Mouse (Mus musculus) stomach, embryonic 15.5 days (tissue): Measurements from ENCODE around the gene Ksr2. TPM values are rescaled to one million over a fixed set of nuclear protein-coding genes. Genes with fewer than 3 reads are reported as not detected.
A peak's percentile ranks its signal among the peaks of the same experiment; 100 is the strongest.
"Not testable (repeated sequence)": the region's sequence is repeated elsewhere in the genome, so short reads cannot be mapped to it uniquely, and the experiment has no call there.

Experiments
- ATAC-seq: fragments of 200-750 bp; cut with Nextera tagmentation; 2 replicates; pipeline ENCODE4 v1.8.0; 2017; ENCODE audit warnings: low read depth, moderate number of reproducible peaks, moderate TSS enrichment; ENCODE audit not compliant: insufficient read depth, low FRiP score
- H3K27ac ChIP-seq: fragments of 300-500 bp; sonication (generic); 2 replicates; pipeline ENCODE4 v1.5.1; 2015; ENCODE audit warnings: mild to moderate bottlenecking, inconsistent platforms
- H3K27me3 ChIP-seq: fragments of 300-500 bp; sonication (generic); replicated peaks from 2 replicates; pipeline ENCODE4 v1.6.1; 2015; ENCODE audit warnings: inconsistent platforms
- H3K36me3 ChIP-seq: fragments of 300-500 bp; sonication (generic); 2 replicates; pipeline ENCODE4 v1.6.1; 2015; ENCODE audit warnings: inconsistent platforms
- H3K4me1 ChIP-seq: fragments of 300-500 bp; sonication (generic); 2 replicates; pipeline ENCODE4 v1.6.1; 2015; ENCODE audit warnings: inconsistent platforms
- H3K4me2 ChIP-seq: fragments of 300-500 bp; sonication (generic); 2 replicates; pipeline ENCODE4 v1.6.1; 2015; ENCODE audit warnings: mild to moderate bottlenecking, inconsistent platforms
- H3K4me3 ChIP-seq: fragments of 300-500 bp; sonication (generic); replicated peaks from 2 replicates; pipeline ENCODE4 v1.5.1; 2015; ENCODE audit warnings: inconsistent platforms
- H3K9ac ChIP-seq: fragments of 300-500 bp; sonication (generic); 2 replicates; pipeline ENCODE4 v1.6.1; 2015; ENCODE audit warnings: inconsistent platforms
- H3K9me3 ChIP-seq: fragments of 300-500 bp; sonication (generic); 2 replicates; pipeline ENCODE4 v1.6.1; 2016; ENCODE audit warnings: inconsistent platforms
- WGBS: fragments of 180-500 bp; shearing (Covaris S2); methylation state at CpG from one replicate; pipeline ENCODE4 v1.1.7; 2015; 5-methylcytosine and 5-hydroxymethylcytosine counted together
- polyA plus RNA-seq: library from polyadenylated mRNA; unstranded; fragments of >200 nt; fragmentation: Nextera tagmentation; extraction: Ambion mirVana; gene quantifications from 2 replicates; pipeline ENCODE4 v1.2.1, GENCODE M21; 2015

Ksr2 gene
- polyA plus RNA-seq, 1 experiment from 2014 or later: 0.44 TPM

DNA sequence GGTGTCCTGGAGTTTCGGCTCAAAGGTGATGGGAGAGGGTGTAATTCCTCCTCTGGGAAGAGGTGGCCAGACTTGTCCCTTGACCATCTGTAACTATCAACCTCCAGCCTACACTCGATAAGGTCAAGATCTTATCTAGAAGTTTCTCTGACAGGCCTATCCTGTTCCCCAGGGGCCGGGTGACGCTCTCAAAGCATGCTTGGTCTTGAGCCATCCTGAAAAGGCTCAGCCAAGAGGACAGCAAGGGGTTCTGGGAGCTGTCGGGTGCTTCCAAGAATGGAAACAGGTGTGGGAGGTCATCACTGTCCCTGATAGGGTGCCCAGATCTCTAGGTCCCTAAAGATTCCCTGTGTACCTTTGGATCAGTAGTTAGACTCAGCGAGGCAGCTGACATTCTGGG, 4.4 kb upstream of the Ksr2 start:
- Histone ChIP-seq H3K27ac (no peak overlapping the region), H3K4me2 (no peak overlapping the region), H3K4me3 (no peak overlapping the region), H3K9ac (no peak overlapping the region), H3K9me3 (no peaks in the 10 kb centered on the region), H3K36me3 (no peaks in the 10 kb centered on the region), H3K4me1 (peaks cover 1% of the 10 kb centered on the region; the same call in 1 of the 2 replicates), H3K27me3 (peaks cover 20% of the 10 kb centered on the region)
- ATAC-seq: no peak
- WGBS: 57% methylated on average over 6 of the region's 6 CpGs

DNA sequence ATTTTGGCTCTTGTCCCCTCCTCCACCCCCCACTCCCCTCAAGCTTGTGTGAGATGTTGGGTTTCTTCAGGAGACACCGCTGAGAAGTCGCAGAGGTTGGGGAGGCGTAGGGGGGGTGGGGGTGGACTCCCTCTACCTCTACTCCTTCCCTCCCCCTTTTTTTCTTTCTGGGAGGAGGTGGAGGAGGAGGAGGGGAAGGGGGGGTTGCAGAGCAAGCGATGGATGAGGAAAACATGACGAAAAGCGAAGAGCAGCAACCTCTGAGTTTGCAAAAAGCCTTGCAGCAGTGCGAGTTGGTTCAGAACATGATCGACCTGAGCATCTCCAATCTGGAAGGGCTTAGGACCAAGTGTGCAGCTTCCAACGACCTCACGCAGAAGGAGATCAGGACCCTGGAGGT, 811 bp downstream of the Ksr2 start:
- no peak overlapping the region for H3K9ac ChIP-seq
- peaks cover 36% of the 10 kb centered on the region for H3K27me3 ChIP-seq
- ATAC-seq: no peak
- H3K4me2 ChIP-seq: peak overlapping the region; percentile 88
- H3K9me3 ChIP-seq: no peaks in the 10 kb centered on the region
- H3K4me1 ChIP-seq: peaks cover 4% of the 10 kb centered on the region; the same call in 1 of the 2 replicates
- no peak overlapping the region for H3K27ac ChIP-seq
- no peaks in the 10 kb centered on the region for H3K36me3 ChIP-seq
- WGBS: 2% methylated on average over 10 of the region's 10 CpGs
- peak overlapping the region; percentile 56 for H3K4me3 ChIP-seq

DNA sequence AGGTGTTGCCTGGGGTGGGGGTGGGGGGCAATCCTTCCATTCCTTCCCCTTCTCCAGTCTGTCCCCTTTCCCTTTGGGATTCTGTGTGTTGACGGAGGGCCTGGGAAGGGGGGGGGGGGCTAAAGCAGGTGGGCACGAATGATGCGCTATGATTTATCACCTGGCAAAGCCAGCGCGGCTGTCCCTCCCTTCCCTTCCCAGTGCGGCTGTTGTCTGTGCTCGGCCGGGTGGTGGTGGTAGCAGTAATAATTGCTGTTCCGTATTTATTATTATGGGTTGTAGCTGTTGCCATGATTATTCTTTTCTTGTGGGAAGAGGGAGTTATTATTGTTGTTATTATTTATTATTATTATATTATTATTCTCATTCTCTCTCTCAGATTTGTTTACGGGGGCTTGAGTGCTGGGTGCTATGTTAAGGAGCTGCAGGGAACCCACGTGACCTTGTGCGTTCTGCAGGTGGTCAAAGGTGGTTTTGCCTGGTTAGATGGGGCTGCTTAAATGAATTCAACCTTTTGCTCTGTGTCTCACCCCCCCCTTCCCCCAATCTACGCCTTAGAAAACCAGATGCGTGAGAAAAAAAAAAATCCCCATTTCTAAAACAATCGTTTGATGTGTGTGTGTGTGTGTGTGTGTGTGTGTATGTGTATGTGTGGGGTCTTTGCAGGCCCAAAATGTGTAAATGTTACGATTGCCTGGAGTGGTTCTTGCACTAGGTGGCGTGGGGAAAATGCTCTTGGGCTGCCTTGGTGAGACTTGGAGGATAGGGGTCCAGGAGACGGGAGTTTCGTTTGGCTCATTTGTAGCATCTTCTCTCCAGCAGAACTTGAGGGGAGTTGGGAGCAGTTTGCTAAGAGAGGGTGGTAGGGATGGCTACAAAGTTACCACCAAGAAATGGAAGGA, 1.5 kb downstream of the Ksr2 start:
- H3K27me3 ChIP-seq: peaks cover 36% of the 10 kb centered on the region
- ATAC-seq: no peak
- H3K4me1 ChIP-seq: peaks cover 4% of the 10 kb centered on the region; the same call in 1 of the 2 replicates
- H3K36me3 ChIP-seq: no peaks in the 10 kb centered on the region
- H3K9me3 ChIP-seq: no peaks in the 10 kb centered on the region
- peak overlapping the region; percentile 88; the same call in 1 of the 2 replicates for H3K4me2 ChIP-seq
- WGBS: 35% methylated on average over 19 of the region's 19 CpGs
- peak overlapping the region; percentile 56; the same call in 1 of the 2 replicates for H3K4me3 ChIP-seq
- no peak overlapping the region for H3K27ac ChIP-seq
- H3K9ac ChIP-seq: no peak overlapping the region

DNA sequence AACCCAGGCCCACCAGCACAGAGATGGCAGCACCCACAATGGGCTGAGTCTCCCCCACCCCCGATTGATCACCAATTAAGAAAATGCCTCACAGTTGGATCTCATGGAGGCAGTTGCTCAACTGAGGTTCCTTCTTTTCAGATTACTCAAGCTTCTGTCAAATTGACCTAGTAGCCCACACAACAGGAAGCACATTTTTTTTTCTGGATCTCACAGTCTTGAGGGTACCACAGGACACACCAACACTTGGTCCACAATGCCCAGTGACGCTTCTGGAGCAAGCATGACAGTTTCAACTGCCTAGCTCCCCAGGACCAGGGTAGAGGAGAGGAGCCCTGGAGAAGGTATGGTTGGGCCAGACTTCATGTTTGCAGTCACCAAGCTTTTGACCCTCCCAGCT, 3.6 kb downstream of the Ksr2 start:
- peaks cover 30% of the 10 kb centered on the region for H3K27me3 ChIP-seq
- peaks cover 4% of the 10 kb centered on the region; the same call in 1 of the 2 replicates for H3K4me1 ChIP-seq
- WGBS: 66% methylated on average over 2 of the region's 2 CpGs
- H3K27ac ChIP-seq: no peak overlapping the region
- no peaks in the 10 kb centered on the region for H3K36me3 ChIP-seq
- H3K9ac ChIP-seq: no peak overlapping the region
- no peaks in the 10 kb centered on the region for H3K9me3 ChIP-seq
- no peak for ATAC-seq
- no peak overlapping the region for H3K4me3 ChIP-seq
- H3K4me2 ChIP-seq: no peak overlapping the region

DNA sequence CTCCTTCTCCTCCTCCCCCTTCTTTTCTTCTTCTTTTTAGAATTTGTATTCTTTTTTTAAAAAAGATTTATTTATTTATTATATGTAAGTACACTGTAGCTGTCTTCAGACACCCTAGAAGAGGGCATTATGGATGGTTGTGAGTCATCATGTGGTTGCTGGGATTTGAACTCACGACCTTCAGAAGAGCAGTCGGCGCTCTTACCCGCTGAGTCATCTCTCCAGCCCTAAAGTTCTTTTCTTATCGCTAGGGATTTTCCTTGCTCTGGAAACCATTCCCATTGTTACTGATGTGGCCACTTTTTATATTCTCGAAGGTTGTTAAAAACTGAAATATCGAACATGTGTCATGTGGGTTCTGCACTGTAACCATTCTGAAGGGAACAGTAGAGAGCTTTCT, 19.7 kb downstream of the Ksr2 start:
- ATAC-seq, H3K4me1 ChIP-seq, H3K9ac ChIP-seq, H3K27me3 ChIP-seq, H3K4me2 ChIP-seq, H3K9me3 ChIP-seq, H3K4me3 ChIP-seq, H3K36me3 ChIP-seq, H3K27ac ChIP-seq: not testable (repeated sequence)
- WGBS: 87% methylated on average over 7 of the region's 7 CpGs

DNA sequence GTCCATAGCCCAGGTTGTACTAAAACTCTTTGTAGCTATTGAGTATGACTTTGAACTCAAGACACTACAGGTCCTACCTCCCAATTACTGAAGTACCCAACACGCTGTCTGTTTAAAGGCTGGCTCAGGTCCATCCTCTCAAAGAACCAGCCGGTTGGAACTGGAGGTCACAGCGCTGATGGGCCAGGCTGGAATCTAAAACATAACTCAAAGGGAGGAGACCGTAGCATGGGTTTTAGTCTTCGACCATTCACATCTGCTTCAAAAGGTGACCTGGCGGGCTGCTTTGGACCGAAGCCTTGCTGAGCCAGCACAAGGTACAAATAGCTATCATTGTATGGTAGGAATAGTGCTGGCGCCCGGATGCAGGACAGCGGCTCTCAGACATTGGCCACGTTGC, 26.5 kb downstream of the Ksr2 start:
- no peaks in the 10 kb centered on the region for H3K4me1 ChIP-seq
- no peak overlapping the region for H3K27ac ChIP-seq
- H3K4me3 ChIP-seq: no peak overlapping the region
- no peak for ATAC-seq
- WGBS: 89% methylated on average over 11 of the region's 11 CpGs
- no peak overlapping the region for H3K4me2 ChIP-seq
- H3K27me3 ChIP-seq: no peaks in the 10 kb centered on the region
- H3K9me3 ChIP-seq: no peaks in the 10 kb centered on the region
- no peaks in the 10 kb centered on the region for H3K36me3 ChIP-seq
- H3K9ac ChIP-seq: no peak overlapping the region

DNA sequence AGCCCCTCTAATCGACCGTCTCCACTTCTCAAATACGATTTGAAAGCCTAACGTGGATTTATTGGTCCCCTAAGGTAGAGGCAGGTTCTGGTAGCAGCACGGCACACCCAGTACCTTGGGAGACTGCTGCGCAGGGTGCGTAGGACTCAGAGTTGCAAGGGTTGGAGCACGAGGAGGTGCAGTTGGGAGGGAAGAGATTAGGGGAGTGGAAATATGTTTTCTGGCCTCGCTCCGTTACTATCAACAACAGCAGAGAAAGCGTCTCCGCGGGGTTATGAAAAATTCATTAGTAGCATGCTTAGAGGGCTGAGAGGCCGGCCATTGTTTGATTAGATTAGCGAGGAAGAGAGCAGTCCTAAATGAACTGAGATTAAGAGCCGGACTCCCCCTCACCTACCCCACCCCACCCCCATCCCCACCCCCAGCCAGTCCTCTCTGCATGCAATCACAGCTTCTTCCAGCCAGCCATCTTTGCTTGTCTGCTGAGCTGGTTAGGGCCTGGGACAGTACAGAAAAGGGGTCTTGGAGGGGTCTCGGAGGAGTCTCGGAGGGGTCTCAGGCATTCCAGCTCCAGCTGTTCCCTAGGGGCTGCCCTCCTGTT, 27.5 kb downstream of the Ksr2 start:
- no peak overlapping the region for H3K4me2 ChIP-seq
- 49% methylated on average over 18 of the region's 18 CpGs for WGBS
- H3K9me3 ChIP-seq: no peaks in the 10 kb centered on the region
- no peak overlapping the region for H3K27ac ChIP-seq
- H3K36me3 ChIP-seq: no peaks in the 10 kb centered on the region
- no peaks in the 10 kb centered on the region for H3K4me1 ChIP-seq
- ATAC-seq: no peak
- H3K27me3 ChIP-seq: no peaks in the 10 kb centered on the region
- H3K4me3 ChIP-seq: no peak overlapping the region
- no peak overlapping the region for H3K9ac ChIP-seq

DNA sequence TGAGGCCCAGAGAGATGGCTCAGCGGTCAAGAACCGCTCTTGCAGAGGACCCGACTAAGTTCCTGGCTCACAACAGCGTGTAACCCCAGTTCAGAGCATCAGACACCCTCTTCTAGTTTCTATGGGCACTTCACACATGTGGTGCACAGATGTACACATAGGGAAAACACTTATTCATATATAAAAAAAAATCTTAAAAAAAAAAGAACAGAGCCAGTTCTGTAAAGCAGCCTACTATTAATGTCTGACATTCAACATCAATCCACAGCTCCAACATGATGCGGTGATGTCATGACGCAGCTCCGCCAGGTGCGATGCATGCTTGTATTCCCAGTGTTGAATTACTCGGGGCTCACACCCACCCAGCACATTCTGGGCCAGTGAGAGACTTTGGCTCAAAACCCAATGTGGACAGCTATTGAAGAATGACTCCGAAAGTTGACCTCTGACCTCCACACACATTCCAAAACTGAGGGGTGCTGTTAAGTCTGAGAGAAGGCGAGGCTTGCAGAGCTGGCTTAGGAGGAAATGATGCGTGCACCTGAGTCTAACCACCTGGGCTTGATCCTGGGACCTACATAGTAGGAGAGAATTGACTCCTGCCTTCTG, 28.5 kb downstream of the Ksr2 start:
- 80% methylated on average over 12 of the region's 12 CpGs for WGBS
- no peak overlapping the region for H3K4me2 ChIP-seq
- ATAC-seq: no peak

DNA sequence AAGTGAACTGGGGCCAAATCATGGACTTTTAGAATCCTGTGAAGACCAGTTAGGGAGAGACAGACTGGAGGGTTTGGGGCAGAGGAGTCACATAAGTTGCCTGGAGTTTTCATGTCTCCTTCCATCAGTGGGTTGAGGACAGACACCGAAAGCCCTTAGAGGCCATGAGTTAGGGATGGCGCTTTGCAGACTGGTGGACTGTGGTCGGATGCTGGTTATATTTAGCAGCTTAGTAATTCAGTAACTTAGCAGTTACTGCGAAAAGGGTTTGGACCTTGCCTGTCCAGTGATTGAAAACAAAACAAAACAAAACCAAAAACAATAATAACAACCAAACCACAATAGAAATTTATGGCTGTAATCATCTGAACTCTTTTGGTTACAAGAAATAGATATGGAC, 29.3 kb downstream of the Ksr2 start:
- no peak for ATAC-seq

More for the DNA sequence above, 28.5 kb downstream of the Ksr2 start:
- Histone ChIP-seq H3K27me3 (no peaks in the 10 kb centered on the region), H3K4me3 (no peak overlapping the region), H3K4me1 (no peaks in the 10 kb centered on the region), H3K27ac (no peak overlapping the region), H3K9me3 (no peaks in the 10 kb centered on the region), H3K36me3 (no peaks in the 10 kb centered on the region), H3K9ac (no peak overlapping the region)

DNA sequence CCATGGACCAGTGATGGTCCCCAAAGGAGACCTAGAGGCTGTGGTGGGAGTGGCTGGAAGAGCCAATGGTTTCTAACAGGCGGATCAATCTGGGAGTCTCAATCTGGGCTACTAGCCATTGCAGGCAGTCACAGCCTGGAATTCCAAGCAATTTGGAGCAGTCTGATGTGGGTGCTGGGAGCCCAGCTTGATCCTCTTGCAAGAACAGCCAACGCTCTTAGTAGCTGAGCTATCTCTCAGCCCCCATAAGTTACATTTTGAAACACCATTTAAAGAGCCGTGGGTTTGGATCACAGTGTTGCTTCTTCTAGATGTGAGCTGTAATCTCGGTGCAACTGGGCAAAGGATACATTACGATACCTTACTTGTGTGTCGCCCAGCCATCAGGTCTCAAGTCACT, 30.1 kb downstream of the Ksr2 start:
- H3K4me2 ChIP-seq: no peak overlapping the region
- H3K4me1 ChIP-seq: no peaks in the 10 kb centered on the region
- H3K9ac ChIP-seq: no peak overlapping the region
- H3K4me3 ChIP-seq: no peak overlapping the region
- no peak for ATAC-seq
- no peak overlapping the region for H3K27ac ChIP-seq
- H3K27me3 ChIP-seq: no peaks in the 10 kb centered on the region
- no peaks in the 10 kb centered on the region for H3K36me3 ChIP-seq
- no peaks in the 10 kb centered on the region for H3K9me3 ChIP-seq
- 87% methylated on average over 6 of the region's 6 CpGs for WGBS

More for the DNA sequence above, 29.3 kb downstream of the Ksr2 start:
- Histone ChIP-seq H3K9ac (no peak overlapping the region), H3K27me3 (no peaks in the 10 kb centered on the region), H3K9me3 (no peaks in the 10 kb centered on the region), H3K4me2 (no peak overlapping the region), H3K4me3 (no peak overlapping the region), H3K36me3 (no peaks in the 10 kb centered on the region), H3K4me1 (no peaks in the 10 kb centered on the region), H3K27ac (no peak overlapping the region)
- 82% methylated on average over 4 of the region's 4 CpGs for WGBS

DNA sequence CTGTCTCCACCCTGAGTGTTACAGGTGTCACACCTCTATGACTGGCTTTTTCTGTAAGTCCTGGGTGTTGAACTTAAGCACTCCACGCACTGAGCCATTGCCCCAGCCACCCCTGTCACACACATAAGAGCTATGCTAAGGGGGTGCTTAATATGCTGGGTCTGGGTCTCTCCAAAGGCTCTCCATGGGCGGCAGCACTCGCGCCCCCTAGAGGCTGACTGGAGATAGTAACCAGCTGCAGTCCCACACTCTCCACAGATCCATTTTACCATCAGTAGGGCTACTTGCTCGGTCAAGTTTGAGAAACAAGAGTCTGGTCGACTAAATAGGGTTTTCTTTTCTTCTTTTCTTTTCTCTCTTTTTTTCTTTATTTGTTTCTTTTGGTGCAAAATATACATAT, 33.9 kb downstream of the Ksr2 start:
- Histone ChIP-seq H3K27ac (no peak overlapping the region), H3K4me3 (no peak overlapping the region), H3K9me3 (no peaks in the 10 kb centered on the region), H3K4me2 (no peak overlapping the region), H3K36me3 (no peaks in the 10 kb centered on the region), H3K4me1 (no peaks in the 10 kb centered on the region), H3K9ac (no peak overlapping the region), H3K27me3 (no peaks in the 10 kb centered on the region)
- no peak for ATAC-seq
- 41% methylated on average over 6 of the region's 6 CpGs for WGBS

DNA sequence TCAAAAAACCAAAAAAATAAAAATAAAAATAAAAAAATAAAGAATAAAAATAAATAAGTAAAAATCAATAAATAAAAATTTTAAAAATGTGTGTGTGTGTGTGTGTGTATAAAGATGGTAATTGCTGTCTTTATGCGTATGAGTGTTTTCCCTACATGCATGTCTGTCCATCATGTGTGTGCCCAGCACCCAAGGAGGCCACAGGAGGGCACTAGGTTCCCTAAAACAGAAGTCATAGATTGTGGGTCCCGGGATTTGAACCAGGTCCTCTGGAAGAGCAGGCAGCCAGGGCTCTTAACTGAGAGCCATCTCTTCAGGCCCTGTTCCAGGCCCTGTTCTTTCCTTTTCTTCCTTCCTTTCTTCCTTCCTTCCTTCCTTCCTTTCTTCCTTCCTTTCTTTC, 38.2 kb downstream of the Ksr2 start:
- no peak for ATAC-seq
- H3K4me1 ChIP-seq: no peaks in the 10 kb centered on the region
- no peaks in the 10 kb centered on the region for H3K36me3 ChIP-seq
- no peak overlapping the region for H3K9ac ChIP-seq
- no peak overlapping the region for H3K27ac ChIP-seq
- no peak overlapping the region for H3K4me3 ChIP-seq
- no peaks in the 10 kb centered on the region for H3K27me3 ChIP-seq
- WGBS: 86% methylated on average over 2 of the region's 2 CpGs
- no peak overlapping the region for H3K4me2 ChIP-seq
- H3K9me3 ChIP-seq: no peaks in the 10 kb centered on the region
